8 mouse cellular contexts compared by ENCODE assay signal in genomic region chr9:65347112-65347850, GRCm38 (mm10). TPM values are rescaled to one million over a fixed set of nuclear protein-coding genes. Genes with fewer than 3 reads are reported as not detected.
A peak's percentile ranks its signal among the peaks of the same experiment; 100 is the strongest.
DNase-seq lines count a peak whose midpoint lies in the region; ATAC-seq and TF ChIP-seq lines count a peak whose summit lies in the region.

No protein-coding gene starts in this region.

- H3K4me2 ChIP-seq in lung, embryonic 16.5 days (ENCODE audit: low read depth, low read length), result peak overlapping the region; percentile 91
- peak overlapping the region; percentile 81 for H3K4me2 ChIP-seq in embryonic facial prominence, embryonic 14.5 days (ENCODE audit: low read depth, low read length)

- peaks cover 8% of the 10 kb centered on the region for H3K4me1 ChIP-seq in lung, embryonic 16.5 days (replicated peaks; ENCODE audit: control insufficient read depth, insufficient read depth, low read length)
- H3K4me1 ChIP-seq in embryonic facial prominence, embryonic 14.5 days (ENCODE audit: control insufficient read depth, insufficient read depth, low read length), result peaks cover 9% of the 10 kb centered on the region
- peaks cover 5% of the 10 kb centered on the region; the same call in 1 of the 2 replicates for H3K4me1 ChIP-seq in olfactory bulb, adult 2 months (ENCODE audit: control insufficient read depth, insufficient read depth, low read length)

- no peak for TF ChIP-seq POLR2A in olfactory bulb, adult 2 months (IDR thresholded peaks at IDR 0.05; ENCODE audit: insufficient read depth, low read depth, low read length)

- no peaks in the 10 kb centered on the region for H3K27me3 ChIP-seq in lung, embryonic 16.5 days (ENCODE audit: control insufficient read depth, insufficient read depth, low read depth, low read length)
- no peaks in the 10 kb centered on the region for H3K27me3 ChIP-seq in embryonic facial prominence, embryonic 14.5 days (replicated peaks; ENCODE audit: control insufficient read depth, insufficient read depth, low read length)

- H3K9ac ChIP-seq in lung, embryonic 16.5 days (ENCODE audit: low read length), result peak overlapping the region; percentile 96
- peak overlapping the region; percentile 98 for H3K9ac ChIP-seq in embryonic facial prominence, embryonic 14.5 days (ENCODE audit: low read depth, low read length)

- peaks cover 6% of the 10 kb centered on the region; the same call in 1 of the 2 replicates for H3K9me3 ChIP-seq in lung, embryonic 16.5 days (ENCODE audit: control insufficient read depth, low read length)
- H3K9me3 ChIP-seq in embryonic facial prominence, embryonic 14.5 days (ENCODE audit: control insufficient read depth, low read length), result no peaks in the 10 kb centered on the region

- no peak for DNase-seq in lung, postnatal 10 days
- no peak for DNase-seq in embryonic facial prominence, embryonic 14.5 days (ENCODE audit: low spot score)
- DNase-seq in large intestine, adult 2 months (ENCODE audit: low read depth, low spot score), result peak; percentile 13
- DNase-seq in cerebellum, adult 11-12 months, result no peak
- no peak for DNase-seq in adrenal gland, adult 18-20 months (ENCODE audit: low spot score in 2 of 2)
- DNase-seq in ovary, adult 18-20 months (ENCODE audit: low spot score), result no peak

- no peak for ATAC-seq in lung, embryonic 16.5 days (ENCODE audit: low read depth)
- no peak for ATAC-seq in embryonic facial prominence, embryonic 14.5 days (ENCODE audit: low read depth)

- no peak for TF ChIP-seq CTCF in olfactory bulb, adult 2 months (IDR thresholded peaks at IDR 0.05; ENCODE audit: insufficient read depth, low read depth, low read length)

- WGBS in lung, embryonic 16.5 days, result 33% methylated on average over 8 of the region's 8 CpGs
- WGBS in embryonic facial prominence, embryonic 14.5 days, result 42% methylated on average over 8 of the region's 8 CpGs
- WGBS in large intestine, adult 2 months, result 21% methylated on average over 8 of the region's 8 CpGs
- 38% methylated on average over 8 of the region's 8 CpGs for WGBS in olfactory bulb, adult 2 months

- peak overlapping the region; percentile 98 for H3K27ac ChIP-seq in lung, embryonic 16.5 days (ENCODE audit: low read length)
- peak overlapping the region; percentile 95 for H3K27ac ChIP-seq in embryonic facial prominence, embryonic 14.5 days (replicated peaks; ENCODE audit: low read depth, low read length)
- 0 out of 2 replicates have a peak overlapping the region, but pooled peaks have one; percentile 19 for H3K27ac ChIP-seq in olfactory bulb, adult 2 months (ENCODE audit: insufficient read depth, low read depth, low read length)

- peak overlapping the region; percentile 84 for H3K4me3 ChIP-seq in lung, embryonic 16.5 days (ENCODE audit: low read length)
- H3K4me3 ChIP-seq in embryonic facial prominence, embryonic 14.5 days (ENCODE audit: low read depth, low read length), result peak overlapping the region; percentile 96
- H3K4me3 ChIP-seq in olfactory bulb, adult 2 months (ENCODE audit: insufficient read depth, low read depth, low read length), result peak overlapping the region; percentile 94

- no peaks in the 10 kb centered on the region for H3K36me3 ChIP-seq in lung, embryonic 16.5 days (ENCODE audit: control insufficient read depth, insufficient read depth, low read length)
- no peaks in the 10 kb centered on the region for H3K36me3 ChIP-seq in embryonic facial prominence, embryonic 14.5 days (ENCODE audit: control insufficient read depth, insufficient read depth, low read length)

RNA-seq across cellular contexts. Expression of gene Pdcd7, which starts 1.4 kb away (rescaled TPM):
- 3.9 and 4.9 TPM in 2 replicates for polyA plus RNA-seq in lung, embryonic 16.5 days (2015; fragmentation: Nextera tagmentation; extraction: Ambion mirVana)
- 11.5 and 11.9 TPM in 2 replicates for polyA plus RNA-seq in embryonic facial prominence, embryonic 14.5 days (2014; fragmentation: Nextera tagmentation; extraction: Ambion mirVana)
- polyA plus RNA-seq in large intestine, adult 2 months (2012; rRNA removed), result 7.3 and 8.1 TPM in 2 replicates
- not detected in 2 replicates for polyA plus RNA-seq in olfactory bulb, adult 2 months (2012; ENCODE audit: insufficient read depth, insufficient read length, low replicate concordance, missing spikeins)
- total RNA-seq in adrenal gland, adult 18-20 months (2021), result 10 to 100 TPM; 18.0 to 18.6 TPM

RNA-seq across cellular contexts. Expression of gene Ubap1l, which starts 13.6 kb away (rescaled TPM):
- 0.35 TPM in 1 of 2 replicates, not detected in the other for polyA plus RNA-seq in lung, embryonic 16.5 days (2015; fragmentation: Nextera tagmentation; extraction: Ambion mirVana)
- 0.72 TPM in 1 of 2 replicates, not detected in the other for polyA plus RNA-seq in embryonic facial prominence, embryonic 14.5 days (2014; fragmentation: Nextera tagmentation; extraction: Ambion mirVana)
- polyA plus RNA-seq in large intestine, adult 2 months (2012; rRNA removed), result 0.16 and 0.26 TPM in 2 replicates
- not detected in 2 replicates for polyA plus RNA-seq in olfactory bulb, adult 2 months (2012; ENCODE audit: insufficient read depth, insufficient read length, low replicate concordance, missing spikeins)
- under 1 TPM; 0.45 to 0.86 TPM for total RNA-seq in adrenal gland, adult 18-20 months (2021)

RNA-seq across cellular contexts. Expression of gene Kbtbd13, which starts 44.2 kb away (rescaled TPM):
- 4.7 and 4.8 TPM in 2 replicates for polyA plus RNA-seq in lung, embryonic 16.5 days (2015; fragmentation: Nextera tagmentation; extraction: Ambion mirVana)
- 1.8 and 2.1 TPM in 2 replicates for polyA plus RNA-seq in embryonic facial prominence, embryonic 14.5 days (2014; fragmentation: Nextera tagmentation; extraction: Ambion mirVana)
- 0.91 and 1.2 TPM in 2 replicates for polyA plus RNA-seq in large intestine, adult 2 months (2012; rRNA removed)
- polyA plus RNA-seq in olfactory bulb, adult 2 months (2012; ENCODE audit: insufficient read depth, insufficient read length, low replicate concordance, missing spikeins), result not detected in 2 replicates
- under 1 TPM; 0.17 to 0.26 TPM for total RNA-seq in adrenal gland, adult 18-20 months (2021)

RNA-seq across cellular contexts. Expression of gene Rasl12, which starts 51.0 kb away (rescaled TPM):
- polyA plus RNA-seq in lung, embryonic 16.5 days (2015; fragmentation: Nextera tagmentation; extraction: Ambion mirVana), result 53.8 and 55.8 TPM in 2 replicates
- 9.6 and 10.9 TPM in 2 replicates for polyA plus RNA-seq in embryonic facial prominence, embryonic 14.5 days (2014; fragmentation: Nextera tagmentation; extraction: Ambion mirVana)
- 1.8 and 2.1 TPM in 2 replicates for polyA plus RNA-seq in large intestine, adult 2 months (2012; rRNA removed)
- not detected in 2 replicates for polyA plus RNA-seq in olfactory bulb, adult 2 months (2012; ENCODE audit: insufficient read depth, insufficient read length, low replicate concordance, missing spikeins)
- total RNA-seq in adrenal gland, adult 18-20 months (2021), result 10 to 100 TPM in 1 of 2 experiments, 1 to 10 TPM in 1; 5.7 to 31.8 TPM

RNA-seq across cellular contexts. Expression of gene Clpx, which starts 53.2 kb away (rescaled TPM):
- 50.3 and 51.8 TPM in 2 replicates for polyA plus RNA-seq in lung, embryonic 16.5 days (2015; fragmentation: Nextera tagmentation; extraction: Ambion mirVana)
- 55.8 and 56.3 TPM in 2 replicates for polyA plus RNA-seq in embryonic facial prominence, embryonic 14.5 days (2014; fragmentation: Nextera tagmentation; extraction: Ambion mirVana)
- polyA plus RNA-seq in large intestine, adult 2 months (2012; rRNA removed), result 6.4 and 8.5 TPM in 2 replicates
- polyA plus RNA-seq in olfactory bulb, adult 2 months (2012; ENCODE audit: insufficient read depth, insufficient read length, low replicate concordance, missing spikeins), result not detected in 2 replicates
- total RNA-seq in adrenal gland, adult 18-20 months (2021), result 10 to 100 TPM; 66.7 to 75.1 TPM

Comparison
In these comparisons a context has a peak if more than half of its experiments do, and no peak if none do; other contexts are left out.
1. H3K27ac ChIP-seq: peak in every context shown above with its lines; median percentile 98 in lung, embryonic 16.5 days; 95 in embryonic facial prominence, embryonic 14.5 days; 19 in olfactory bulb, adult 2 months.